Mouse (Mus musculus) forebrain, embryonic 11.5 days (tissue): ENCODE measurements around the gene Camk2b. TPM values are rescaled to one million over a fixed set of nuclear protein-coding genes. Genes with fewer than 3 reads are reported as not detected.

Source experiments
- ATAC-seq: fragments of 200-750 bp; cut with Nextera tagmentation; replicated peaks from 2 replicates; pipeline ENCODE4 v1.8.0; 2017; ENCODE audit warnings: moderate TSS enrichment; ENCODE audit not compliant: low FRiP score
- DNase-seq: peaks from one replicate; pipeline ENCODE4 v3.0.0-alpha.2; 2017; ENCODE audit warnings: low spot score
- H3K27ac ChIP-seq: fragments of 300-500 bp; sonication (generic); 2 replicates; pipeline ENCODE4 v1.5.1; 2014; ENCODE audit warnings: low read depth, low read length
- H3K27me3 ChIP-seq: fragments of 300-500 bp; sonication (generic); 2 replicates; pipeline ENCODE4 v1.6.1; 2014; ENCODE audit warnings: mild to moderate bottlenecking, low read length, mixed read lengths; ENCODE audit not compliant: control insufficient read depth, insufficient read depth
- H3K36me3 ChIP-seq: fragments of 300-500 bp; sonication (generic); 2 replicates; pipeline ENCODE4 v1.6.1; 2014; ENCODE audit warnings: mild to moderate bottlenecking, low read length, moderate library complexity, mixed read lengths; ENCODE audit not compliant: control insufficient read depth, insufficient read depth
- H3K4me1 ChIP-seq: fragments of 300-500 bp; sonication (generic); replicated peaks from 2 replicates; pipeline ENCODE4 v1.6.1; 2014; ENCODE audit warnings: low read length, mixed read lengths; ENCODE audit not compliant: control insufficient read depth, insufficient read depth
- H3K4me2 ChIP-seq: fragments of 300-500 bp; sonication (generic); 2 replicates; pipeline ENCODE4 v1.6.1; 2014; ENCODE audit warnings: low read depth, mild to moderate bottlenecking, low read length, moderate library complexity, mixed read lengths; ENCODE audit not compliant: severe bottlenecking
- H3K4me3 ChIP-seq: fragments of 300-500 bp; sonication (generic); 2 replicates; pipeline ENCODE4 v1.5.1; 2014; ENCODE audit warnings: low read depth, low read length
- H3K9ac ChIP-seq: fragments of 300-500 bp; sonication (generic); 2 replicates; pipeline ENCODE4 v1.6.1; 2014; ENCODE audit warnings: low read length
- H3K9me3 ChIP-seq: fragments of 300-500 bp; sonication (generic); 2 replicates; pipeline ENCODE4 v1.6.1; 2016; ENCODE audit warnings: low read length, mixed read lengths; ENCODE audit not compliant: control insufficient read depth
- WGBS: fragments of 180-500 bp; shearing (Covaris S2); extraction: QIAGEN DNeasy Blood & Tissue Kit; methylation state at CpG from one replicate; pipeline ENCODE4 v1.1.7; 2014; 5-methylcytosine and 5-hydroxymethylcytosine counted together
- polyA plus RNA-seq: library from polyadenylated mRNA; unstranded; fragments of >200 nt; fragmentation: Nextera tagmentation; extraction: Ambion mirVana; gene quantifications from 2 replicates; pipeline ENCODE4 v1.2.1, GENCODE M21; 2014

Camk2b gene
- polyA plus RNA-seq, 1 experiment from 2014 or later, result 1.0 TPM

- Histone ChIP-seq H3K9me3 (no peaks in the 10 kb centered on the region), H3K4me1 (no peaks in the 10 kb centered on the region), H3K4me2 (no peak overlapping the region), H3K9ac (no peak overlapping the region), H3K4me3 (no peak overlapping the region), H3K27ac (no peak overlapping the region), H3K27me3 (no peaks in the 10 kb centered on the region), H3K36me3 (no peaks in the 10 kb centered on the region; the same call in 1 of the 2 replicates)
- no peak for ATAC-seq
- 61% methylated on average over 2 of the region's 2 CpGs for WGBS
- DNase-seq, result no peak
Observed at GRCm38 (mm10) chr11:5975068-5975467, 91.1 kb downstream of the Camk2b start.

GRCm38 (mm10) chr11:5974053-5974452 is 92.1 kb downstream of the Camk2b start:
- Histone ChIP-seq H3K9me3 (no peaks in the 10 kb centered on the region), H3K4me2 (no peak overlapping the region), H3K9ac (no peak overlapping the region), H3K27me3 (no peaks in the 10 kb centered on the region), H3K4me1 (no peaks in the 10 kb centered on the region), H3K27ac (no peak overlapping the region), H3K4me3 (no peak overlapping the region), H3K36me3 (no peaks in the 10 kb centered on the region; the same call in 1 of the 2 replicates)
- WGBS, result 78% methylated on average over 6 of the region's 6 CpGs
- ATAC-seq, result no peak
- no peak for DNase-seq

- no peak for DNase-seq
- H3K4me1 ChIP-seq, result no peaks in the 10 kb centered on the region
- H3K36me3 ChIP-seq, result peaks cover 2% of the 10 kb centered on the region; the same call in 1 of the 2 replicates
- no peaks in the 10 kb centered on the region for H3K27me3 ChIP-seq
- H3K27ac ChIP-seq, result no peak overlapping the region
- H3K9me3 ChIP-seq, result no peaks in the 10 kb centered on the region
- H3K9ac ChIP-seq, result no peak overlapping the region
- no peak overlapping the region for H3K4me2 ChIP-seq
- H3K4me3 ChIP-seq, result no peak overlapping the region
- 59% methylated on average over 7 of the region's 7 CpGs for WGBS
- no peak for ATAC-seq
Observed at GRCm38 (mm10) chr11:5973151-5973550, 93.0 kb downstream of the Camk2b start.

- no peaks in the 10 kb centered on the region for H3K9me3 ChIP-seq
- 59% methylated on average over 7 of the region's 7 CpGs for WGBS
- H3K27me3 ChIP-seq, result no peaks in the 10 kb centered on the region
- DNase-seq (no peak), ATAC-seq (no peak)
- H3K27ac ChIP-seq, result no peak overlapping the region
- H3K9ac ChIP-seq, result no peak overlapping the region
- H3K4me3 ChIP-seq, result no peak overlapping the region
- H3K36me3 ChIP-seq, result peaks cover 2% of the 10 kb centered on the region; the same call in 1 of the 2 replicates
- H3K4me1 ChIP-seq, result no peaks in the 10 kb centered on the region
- H3K4me2 ChIP-seq, result no peak overlapping the region
Observed at GRCm38 (mm10) chr11:5971202-5971601, 95.0 kb downstream of the Camk2b start.

- Histone ChIP-seq H3K4me3 (no peak overlapping the region), H3K36me3 (peaks cover 5% of the 10 kb centered on the region), H3K27me3 (no peaks in the 10 kb centered on the region), H3K27ac (no peak overlapping the region), H3K4me1 (no peaks in the 10 kb centered on the region), H3K4me2 (no peak overlapping the region), H3K9ac (no peak overlapping the region), H3K9me3 (no peaks in the 10 kb centered on the region)
- WGBS, result 78% methylated on average over 6 of the region's 6 CpGs
- no peak for DNase-seq
- ATAC-seq, result no peak
Observed at GRCm38 (mm10) chr11:5968223-5968622, 97.9 kb downstream of the Camk2b start.

- Histone ChIP-seq H3K4me2 (no peak overlapping the region), H3K27me3 (no peaks in the 10 kb centered on the region), H3K4me1 (no peaks in the 10 kb centered on the region), H3K9ac (no peak overlapping the region), H3K36me3 (peaks cover 5% of the 10 kb centered on the region), H3K27ac (no peak overlapping the region), H3K4me3 (no peak overlapping the region), H3K9me3 (no peaks in the 10 kb centered on the region)
- 92% methylated on average over 3 of the region's 3 CpGs for WGBS
- DNase-seq (no peak), ATAC-seq (no peak)
Observed at GRCm38 (mm10) chr11:5966751-5967150, 99.4 kb downstream of the Camk2b start.

- no peak overlapping the region for H3K27ac ChIP-seq
- no peaks in the 10 kb centered on the region for H3K4me1 ChIP-seq
- 90% methylated on average over 11 of the region's 11 CpGs for WGBS
- H3K4me2 ChIP-seq, result no peak overlapping the region
- DNase-seq (no peak), ATAC-seq (no peak)
- peaks cover 7% of the 10 kb centered on the region for H3K36me3 ChIP-seq
- H3K27me3 ChIP-seq, result no peaks in the 10 kb centered on the region
- H3K9ac ChIP-seq, result no peak overlapping the region
- H3K9me3 ChIP-seq, result no peaks in the 10 kb centered on the region
- H3K4me3 ChIP-seq, result no peak overlapping the region
Observed at GRCm38 (mm10) chr11:5965865-5966264, 100.3 kb downstream of the Camk2b start.

GRCm38 (mm10) chr11:5960051-5960450 is 106.1 kb downstream of the Camk2b start:
- WGBS, result 72% methylated on average over 2 of the region's 2 CpGs
- no peak for DNase-seq
- peaks cover 6% of the 10 kb centered on the region for H3K36me3 ChIP-seq
- no peak overlapping the region for H3K9ac ChIP-seq
- no peak overlapping the region for H3K27ac ChIP-seq
- no peak for ATAC-seq
- H3K9me3 ChIP-seq, result no peaks in the 10 kb centered on the region
- H3K4me1 ChIP-seq, result peaks cover 7% of the 10 kb centered on the region; the same call in 1 of the 2 replicates
- H3K4me3 ChIP-seq, result no peak overlapping the region
- H3K4me2 ChIP-seq, result no peak overlapping the region
- no peaks in the 10 kb centered on the region for H3K27me3 ChIP-seq

- Histone ChIP-seq H3K4me3 (peak within 1 kb of the TSS; percentile 94), H3K27me3 (no peaks in the 10 kb centered on the region), H3K4me2 (peak within 1 kb of the TSS; percentile 80), H3K9me3 (no peaks in the 10 kb centered on the region), H3K27ac (peak within 1 kb of the TSS; percentile 76), H3K9ac (peak within 1 kb of the TSS; percentile 93), H3K4me1 (peaks cover 7% of the 10 kb centered on the region; the same call in 1 of the 2 replicates), H3K36me3 (no peaks in the 10 kb centered on the region)
- DNase-seq, result peak; percentile 96
- ATAC-seq, result peak; percentile 96
- 1% methylated on average over 71 of the region's 71 CpGs for WGBS
Observed at GRCm38 (mm10) chr11:5955546-5956276, 110.5 kb downstream of the Camk2b start, which contains the start of gene Ykt6. Gene Ykt6, plus strand, starts transcription at chr11:5955693.
